Mouse (Mus musculus): ENCODE data around the gene 1700001O22Rik. TPM values are rescaled to one million over a fixed set of nuclear protein-coding genes. Genes with fewer than 3 reads are reported as not detected.

The 1700001O22Rik gene
- polyA plus RNA-seq, 1 experiment from 2014 or later: 1.6 TPM

GRCm38 (mm10) chr2:30836238-30836990 lies 33.0 kb upstream of the 1700001O22Rik start:
- Histone ChIP-seq H3K9me3 (replicated peaks; ENCODE audit: control insufficient read depth, low read length) (no peaks in the 10 kb centered on the region), H3K36me3 (ENCODE audit: control insufficient read depth, insufficient read depth, low read length) (no peaks in the 10 kb centered on the region), H3K4me2 (peak overlapping the region; percentile 41; the same call in 1 of the 2 replicates), H3K27me3 (ENCODE audit: control insufficient read depth, insufficient read depth, low read length) (no peaks in the 10 kb centered on the region), H3K9ac (ENCODE audit: low read depth, low read length) (peak overlapping the region; percentile 59; the same call in 1 of the 2 replicates), H3K4me1 (ENCODE audit: control insufficient read depth, insufficient read depth, low read length) (peaks cover 29% of the 10 kb centered on the region), H3K27ac (ENCODE audit: low read depth, low read length) (0 out of 2 replicates have a peak overlapping the region, but pooled peaks have one; percentile 0), H3K4me3 (ENCODE audit: low read depth, low read length) (no peak overlapping the region)
- WGBS (ENCODE audit: insufficient replicate concordance): 18% methylated on average over 21 of the region's 21 CpGs
- no peak for ATAC-seq (replicated peaks; ENCODE audit: insufficient number of reproducible peaks, low FRiP score, low TSS enrichment)

- peak; percentile 49; the same call in 1 of the 2 replicates for ATAC-seq (replicated peaks; ENCODE audit: insufficient number of reproducible peaks, low FRiP score, low TSS enrichment)
- H3K27ac ChIP-seq (ENCODE audit: low read depth, low read length): peak within 1 kb of the TSS; percentile 78
Measured at GRCm38 (mm10) chr2:30834373-30835022, 31.0 kb upstream of the 1700001O22Rik start, which contains the start of gene Prrx2. TSS of gene Prrx2 (plus strand) at chr2:30834972.

GRCm38 (mm10) chr2:30833644-30834043 lies 30.2 kb upstream of the 1700001O22Rik start:
- Histone ChIP-seq H3K4me2 (no peak overlapping the region), H3K9ac (ENCODE audit: low read depth, low read length) (no peak overlapping the region)

More at GRCm38 (mm10) chr2:30834373-30835022, 31.0 kb upstream of the 1700001O22Rik start, which contains the start of gene Prrx2:
- peaks cover 29% of the 10 kb centered on the region for H3K4me1 ChIP-seq (ENCODE audit: control insufficient read depth, insufficient read depth, low read length)
- H3K27me3 ChIP-seq (ENCODE audit: control insufficient read depth, insufficient read depth, low read length): no peaks in the 10 kb centered on the region
- 34% methylated on average over 9 of the region's 10 CpGs for WGBS (ENCODE audit: insufficient replicate concordance)
- H3K9ac ChIP-seq (ENCODE audit: low read depth, low read length): no peak within 1 kb of the TSS
- H3K4me3 ChIP-seq (ENCODE audit: low read depth, low read length): no peak within 1 kb of the TSS
- H3K36me3 ChIP-seq (ENCODE audit: control insufficient read depth, insufficient read depth, low read length): no peaks in the 10 kb centered on the region
- H3K9me3 ChIP-seq (replicated peaks; ENCODE audit: control insufficient read depth, low read length): no peaks in the 10 kb centered on the region
- no peak within 1 kb of the TSS; the same call in 1 of the 2 replicates for H3K4me2 ChIP-seq

GRCm38 (mm10) chr2:30830283-30830795 lies 26.9 kb upstream of the 1700001O22Rik start, which contains the start of gene Asb6:
TSS of gene Asb6 (minus strand) at chr2:30830333.
- H3K4me1 ChIP-seq (ENCODE audit: control insufficient read depth, insufficient read depth, low read length): peaks cover 25% of the 10 kb centered on the region
- 26% methylated on average over 4 of the region's 4 CpGs for WGBS (ENCODE audit: insufficient replicate concordance)
- no peaks in the 10 kb centered on the region for H3K27me3 ChIP-seq (ENCODE audit: control insufficient read depth, insufficient read depth, low read length)
- no peak within 1 kb of the TSS for H3K4me2 ChIP-seq
- no peak within 1 kb of the TSS for H3K4me3 ChIP-seq (ENCODE audit: low read depth, low read length)
- 0 out of 2 replicates have a peak within 1 kb of the TSS, but pooled peaks have one; percentile 24 for H3K9ac ChIP-seq (ENCODE audit: low read depth, low read length)
- H3K36me3 ChIP-seq (ENCODE audit: control insufficient read depth, insufficient read depth, low read length): peaks cover 5% of the 10 kb centered on the region; the same call in 1 of the 2 replicates
- no peaks in the 10 kb centered on the region for H3K9me3 ChIP-seq (replicated peaks; ENCODE audit: control insufficient read depth, low read length)
- H3K27ac ChIP-seq (ENCODE audit: low read depth, low read length): no peak within 1 kb of the TSS
- ATAC-seq (replicated peaks; ENCODE audit: insufficient number of reproducible peaks, low FRiP score, low TSS enrichment): no peak

More at GRCm38 (mm10) chr2:30833644-30834043, 30.2 kb upstream of the 1700001O22Rik start:
- Histone ChIP-seq H3K4me3 (ENCODE audit: low read depth, low read length) (no peak overlapping the region), H3K9me3 (replicated peaks; ENCODE audit: control insufficient read depth, low read length) (no peaks in the 10 kb centered on the region), H3K27me3 (ENCODE audit: control insufficient read depth, insufficient read depth, low read length) (no peaks in the 10 kb centered on the region), H3K27ac (ENCODE audit: low read depth, low read length) (peak overlapping the region; percentile 78), H3K36me3 (ENCODE audit: control insufficient read depth, insufficient read depth, low read length) (no peaks in the 10 kb centered on the region), H3K4me1 (ENCODE audit: control insufficient read depth, insufficient read depth, low read length) (peaks cover 29% of the 10 kb centered on the region)
- no peak for ATAC-seq (replicated peaks; ENCODE audit: insufficient number of reproducible peaks, low FRiP score, low TSS enrichment)
- 54% methylated on average over 5 of the region's 5 CpGs for WGBS (ENCODE audit: insufficient replicate concordance)

- Histone ChIP-seq H3K9me3 (replicated peaks; ENCODE audit: control insufficient read depth, low read length) (no peaks in the 10 kb centered on the region), H3K36me3 (ENCODE audit: control insufficient read depth, insufficient read depth, low read length) (peaks cover 15% of the 10 kb centered on the region), H3K4me1 (ENCODE audit: control insufficient read depth, insufficient read depth, low read length) (peaks cover 18% of the 10 kb centered on the region), H3K27ac (ENCODE audit: low read depth, low read length) (no peak overlapping the region), H3K9ac (ENCODE audit: low read depth, low read length) (no peak overlapping the region), H3K4me3 (ENCODE audit: low read depth, low read length) (no peak overlapping the region), H3K27me3 (ENCODE audit: control insufficient read depth, insufficient read depth, low read length) (no peaks in the 10 kb centered on the region), H3K4me2 (no peak overlapping the region)
- ATAC-seq (replicated peaks; ENCODE audit: insufficient number of reproducible peaks, low FRiP score, low TSS enrichment): no peak
- WGBS (ENCODE audit: insufficient replicate concordance): 33% methylated on average over 5 of the region's 5 CpGs
Measured at GRCm38 (mm10) chr2:30829315-30829714, 25.9 kb upstream of the 1700001O22Rik start.

- H3K27me3 ChIP-seq (ENCODE audit: control insufficient read depth, insufficient read depth, low read length): no peaks in the 10 kb centered on the region
- WGBS (ENCODE audit: insufficient replicate concordance): under 1% methylated on average over 63 of the region's 63 CpGs
- no peaks in the 10 kb centered on the region for H3K9me3 ChIP-seq (replicated peaks; ENCODE audit: control insufficient read depth, low read length)
- peak overlapping the region; percentile 95 for H3K9ac ChIP-seq (ENCODE audit: low read depth, low read length)
- peaks cover 15% of the 10 kb centered on the region for H3K4me1 ChIP-seq (ENCODE audit: control insufficient read depth, insufficient read depth, low read length)
- ATAC-seq (replicated peaks; ENCODE audit: insufficient number of reproducible peaks, low FRiP score, low TSS enrichment): peak; percentile 79
- H3K4me2 ChIP-seq: peak overlapping the region; percentile 96
- peak overlapping the region; percentile 85 for H3K27ac ChIP-seq (ENCODE audit: low read depth, low read length)
- peak overlapping the region; percentile 90 for H3K4me3 ChIP-seq (ENCODE audit: low read depth, low read length)
- H3K36me3 ChIP-seq (ENCODE audit: control insufficient read depth, insufficient read depth, low read length): peaks cover 28% of the 10 kb centered on the region
Measured at GRCm38 (mm10) chr2:30827749-30828475, 24.5 kb upstream of the 1700001O22Rik start.

- Histone ChIP-seq H3K4me3 (ENCODE audit: low read depth, low read length) (peak overlapping the region; percentile 90), H3K4me2 (peak overlapping the region; percentile 96), H3K36me3 (ENCODE audit: control insufficient read depth, insufficient read depth, low read length) (peaks cover 34% of the 10 kb centered on the region), H3K4me1 (ENCODE audit: control insufficient read depth, insufficient read depth, low read length) (peaks cover 15% of the 10 kb centered on the region), H3K27ac (ENCODE audit: low read depth, low read length) (peak overlapping the region; percentile 85), H3K9me3 (replicated peaks; ENCODE audit: control insufficient read depth, low read length) (no peaks in the 10 kb centered on the region), H3K27me3 (ENCODE audit: control insufficient read depth, insufficient read depth, low read length) (no peaks in the 10 kb centered on the region), H3K9ac (ENCODE audit: low read depth, low read length) (peak overlapping the region; percentile 95)
- ATAC-seq (replicated peaks; ENCODE audit: insufficient number of reproducible peaks, low FRiP score, low TSS enrichment): peak; percentile 59
- 34% methylated on average over 26 of the region's 26 CpGs for WGBS (ENCODE audit: insufficient replicate concordance)
Measured at GRCm38 (mm10) chr2:30826825-30827748, 23.6 kb upstream of the 1700001O22Rik start.

All from heart, embryonic 11.5 days (tissue).